Mouse (Mus musculus): Measurements from ENCODE around the gene Cnot4. TPM values are rescaled to one million over a fixed set of nuclear protein-coding genes. Genes with fewer than 3 reads are reported as not detected.
"Not testable (repeated sequence)": the region's sequence is repeated elsewhere in the genome, so short reads cannot be mapped to it uniquely, and the experiment has no call there.

Gene Cnot4
- total RNA-seq (2021), result 10 to 100 TPM; 22.1 to 26.1 TPM
- long read RNA-seq, experiment 1, partial matches to known transcripts, result 1 of 13 reads
- long read RNA-seq, experiment 1, other reads (novel, unspliced or antisense), result 2 of 13 reads
- long read RNA-seq, experiment 2, partial matches to known transcripts, result 5 of 16 reads
- long read RNA-seq, experiment 2, other reads (novel, unspliced or antisense), result 2 of 16 reads

- intact Hi-C loops (cut with DNase I), result no loop called here
- peak; percentile 96 to 97 for DNase-seq
Measured at GRCm38 (mm10) chr6:35133579-35134488, at the start of gene Cnot4. Gene Cnot4, minus strand, starts transcription at chr6:35133724.

- intact Hi-C loops (cut with DNase I), result loop anchor here (5.0 kb wide), 1 partner anchor 42 kb away; no protein-coding TSS in a partner anchor
- DNase-seq, result not testable (repeated sequence)
Measured at GRCm38 (mm10) chr6:35179299-35179698, 45.8 kb upstream of the Cnot4 start.

GRCm38 (mm10) chr6:35177650-35178272 is 44.2 kb upstream of the Cnot4 start:
- intact Hi-C loops (cut with DNase I), result loop anchor here (5.0 kb wide), 1 partner anchor 40 kb away; no protein-coding TSS in a partner anchor
- no peak for DNase-seq

GRCm38 (mm10) chr6:35176979-35177649 is 43.6 kb upstream of the Cnot4 start, which contains the start of gene Nup205:
Gene Nup205, plus strand, starts transcription at chr6:35177421.
- peak; percentile 52 to 75 for DNase-seq
- intact Hi-C loops (cut with DNase I), result loop anchor here (5.0 kb wide), 1 partner anchor 40 kb away; no protein-coding TSS in a partner anchor

GRCm38 (mm10) chr6:35173181-35173580 is 39.7 kb upstream of the Cnot4 start:
- intact Hi-C loops (cut with DNase I), result no loop called here
- no peak for DNase-seq

GRCm38 (mm10) chr6:35172028-35172427 is 38.5 kb upstream of the Cnot4 start:
- intact Hi-C loops (cut with DNase I); DNase-seq: not testable (repeated sequence)

GRCm38 (mm10) chr6:35169250-35169649 is 35.7 kb upstream of the Cnot4 start:
- no peak for DNase-seq
- intact Hi-C loops (cut with DNase I), result no loop called here

GRCm38 (mm10) chr6:35154540-35154939 is 21.0 kb upstream of the Cnot4 start:
- DNase-seq, result no peak
- intact Hi-C loops (cut with DNase I), result no loop called here

GRCm38 (mm10) chr6:35147726-35148422 is 14.3 kb upstream of the Cnot4 start:
- DNase-seq, result no peak
- intact Hi-C loops (cut with DNase I), result no loop called here

- no peak for DNase-seq
- intact Hi-C loops (cut with DNase I), result no loop called here
Measured at GRCm38 (mm10) chr6:35145569-35145968, 12.0 kb upstream of the Cnot4 start.

GRCm38 (mm10) chr6:35140351-35140750 is 6.8 kb upstream of the Cnot4 start:
- intact Hi-C loops (cut with DNase I), result no loop called here

GRCm38 (mm10) chr6:35134844-35135243 is 1.3 kb upstream of the Cnot4 start:
- intact Hi-C loops (cut with DNase I), result loop anchor here (5.0 kb wide), 1 partner anchor 42 kb away; the partner anchor contains the start of gene Nup205
- no peak for DNase-seq

More at GRCm38 (mm10) chr6:35140351-35140750, 6.8 kb upstream of the Cnot4 start:
- no peak for DNase-seq

- intact Hi-C loops (cut with DNase I), result no loop called here
- DNase-seq, result no peak
Measured at GRCm38 (mm10) chr6:35133246-35133578, 312 bp downstream of the Cnot4 start.

GRCm38 (mm10) chr6:35132806-35133205 is 718 bp downstream of the Cnot4 start:
- intact Hi-C loops (cut with DNase I), result no loop called here
- DNase-seq, result no peak

GRCm38 (mm10) chr6:35122488-35122887 is 11.0 kb downstream of the Cnot4 start:
- intact Hi-C loops (cut with DNase I), result no loop called here
- no peak for DNase-seq

GRCm38 (mm10) chr6:35121925-35122324 is 11.6 kb downstream of the Cnot4 start:
- no peak for DNase-seq
- intact Hi-C loops (cut with DNase I), result no loop called here

GRCm38 (mm10) chr6:35102457-35102856 is 31.1 kb downstream of the Cnot4 start:
- DNase-seq, result no peak
- intact Hi-C loops (cut with DNase I), result no loop called here

- no peak for DNase-seq
- intact Hi-C loops (cut with DNase I), result no loop called here
Measured at GRCm38 (mm10) chr6:35084927-35085326, 48.6 kb downstream of the Cnot4 start.

GRCm38 (mm10) chr6:35075148-35075547 is 58.4 kb downstream of the Cnot4 start:
- DNase-seq, result no peak
- intact Hi-C loops (cut with DNase I), result no loop called here

GRCm38 (mm10) chr6:35071261-35071660 is 62.3 kb downstream of the Cnot4 start:
- intact Hi-C loops (cut with DNase I), result no loop called here
- no peak for DNase-seq
